Mouse (Mus musculus) gonadal fat pad, adult 2 months (tissue): ENCODE measurements around the gene Cdc20b. TPM values are rescaled to one million over a fixed set of nuclear protein-coding genes. Genes with fewer than 3 reads are reported as not detected.
"Not testable (repeated sequence)": the region's sequence is repeated elsewhere in the genome, so short reads cannot be mapped to it uniquely, and the experiment has no call there.

Experiments used
- DNase-seq: peaks from one replicate; pipeline ENCODE4 v3.0.0-alpha.2; 2012; ENCODE audit warnings: low read depth
- polyA plus RNA-seq: library from polyadenylated mRNA; depleted of rRNA; stranded (reverse); fragments of >200 nt; gene quantifications from 2 replicates; pipeline ENCODE4 v1.2.3, GENCODE M21; 2012; rRNA removed

Cdc20b gene
- 0.08 TPM in 1 of 2 replicates, not detected in the other for polyA plus RNA-seq

- no peak for DNase-seq
Observed at GRCm38 (mm10) chr13:113034950-113035421, at the start of gene Cdc20b. Cdc20b (plus strand) TSS chr13:113035111.

DNA sequence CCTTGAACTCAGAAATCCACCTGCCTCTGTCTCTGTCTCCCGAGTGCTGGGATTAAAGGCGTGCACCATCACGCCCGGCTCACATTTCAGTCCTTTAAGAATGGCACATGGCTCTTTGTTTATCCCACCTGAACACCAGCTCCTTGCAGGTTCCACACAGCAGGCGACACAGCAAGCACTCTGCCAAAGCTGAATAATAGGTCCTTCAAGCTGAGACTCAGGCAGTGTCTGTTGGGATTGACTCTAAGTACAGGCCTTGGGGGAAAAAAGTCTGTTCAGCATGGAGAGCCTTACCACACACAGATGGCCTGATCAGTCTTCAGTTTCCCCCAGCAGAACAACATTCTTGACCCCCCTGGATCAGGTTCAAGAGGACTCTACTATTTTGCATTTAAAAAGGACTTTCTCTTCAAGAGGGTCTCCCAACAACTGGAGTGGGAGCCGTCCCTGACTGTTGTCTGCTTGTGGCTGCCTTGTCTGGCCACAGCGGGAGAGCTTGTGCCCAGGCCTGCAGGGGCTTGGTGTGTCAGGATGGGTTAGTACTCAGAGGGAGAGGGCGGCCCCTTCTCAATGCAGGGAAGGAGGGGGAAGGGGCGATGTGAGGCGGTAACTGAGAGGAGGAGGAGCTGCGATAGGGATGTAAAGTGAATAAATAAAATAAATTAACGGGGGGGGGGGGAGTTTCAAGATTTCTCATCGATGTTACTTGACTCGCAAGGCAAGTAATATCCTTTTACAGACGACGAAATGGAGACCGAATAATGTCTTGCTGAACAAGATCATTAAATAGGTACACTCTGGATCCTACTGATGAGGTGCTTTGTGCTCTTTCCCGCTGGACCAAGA is 49.1 kb upstream of the Cdc20b start:
- DNase-seq = no peak

DNA sequence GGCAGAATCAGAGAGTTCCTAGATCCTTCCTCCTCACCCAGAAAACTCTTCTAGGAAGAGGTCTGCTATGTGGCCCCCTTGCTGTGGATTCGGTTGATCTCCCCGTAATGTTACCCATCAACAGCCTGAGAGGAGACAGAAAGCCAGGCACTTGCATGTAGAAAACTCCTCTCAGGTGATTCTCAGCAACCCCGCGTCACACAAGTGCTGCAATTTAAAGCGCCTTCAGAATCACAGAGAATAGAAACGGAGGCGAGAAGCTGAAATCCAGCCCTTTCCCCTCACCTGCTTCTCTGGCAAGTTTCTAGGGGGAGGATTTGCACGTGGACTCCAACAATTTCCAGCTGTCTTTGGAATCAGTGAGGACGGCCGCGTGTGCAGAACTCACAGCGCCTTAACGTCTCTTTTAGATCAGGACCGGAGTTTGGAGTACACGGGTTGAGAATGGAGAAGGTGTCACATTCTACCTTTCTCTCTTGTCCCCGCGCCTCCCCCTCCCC is 48.4 kb upstream of the Cdc20b start:
- DNase-seq = no peak

DNA sequence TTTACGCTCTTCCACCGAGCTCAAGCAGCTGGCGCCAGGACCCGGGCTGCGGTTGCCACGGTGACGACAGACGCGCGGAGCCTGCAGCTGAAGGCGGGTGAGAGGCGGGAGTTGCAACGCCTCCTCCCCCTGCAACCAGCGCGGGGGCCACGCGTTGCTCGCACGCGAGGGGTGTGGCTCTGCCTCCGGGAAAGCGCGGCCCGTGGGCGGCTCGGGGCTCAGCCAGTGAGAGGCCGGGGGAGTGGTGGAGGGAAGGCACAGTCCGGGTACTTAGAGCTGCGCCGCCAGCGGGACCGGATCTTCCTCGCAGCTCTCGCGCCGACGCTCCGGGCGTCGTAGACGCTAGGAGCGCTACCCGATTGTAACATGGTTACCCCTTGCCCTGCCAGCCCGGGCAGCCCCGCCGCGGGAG is 47.4 kb upstream of the Cdc20b start, which contains the start of gene Ccno:
Gene Ccno, plus strand, starts transcription at position 271 of the 412 bp plus-strand sequence.
- no peak for DNase-seq

DNA sequence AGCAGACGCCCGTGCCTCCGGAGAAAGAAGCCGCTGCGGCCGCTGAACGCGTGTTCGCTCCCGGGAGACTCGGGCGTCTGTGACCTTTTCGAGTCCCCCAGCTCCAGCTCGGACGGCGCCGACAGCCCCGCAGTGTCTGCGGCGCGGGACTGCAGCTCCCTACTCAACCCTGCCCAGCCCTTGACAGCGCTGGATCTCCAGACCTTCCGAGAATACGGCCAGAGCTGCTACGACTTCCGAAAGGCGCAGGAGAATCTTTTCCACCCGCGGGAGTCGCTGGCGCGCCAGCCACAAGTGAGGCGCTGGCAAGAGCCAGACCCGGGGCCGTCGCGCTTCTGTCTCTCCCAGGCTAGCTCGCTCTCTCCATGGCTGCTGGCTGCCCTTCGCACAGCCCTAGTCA is 46.9 kb upstream of the Cdc20b start:
- no peak for DNase-seq

DNA sequence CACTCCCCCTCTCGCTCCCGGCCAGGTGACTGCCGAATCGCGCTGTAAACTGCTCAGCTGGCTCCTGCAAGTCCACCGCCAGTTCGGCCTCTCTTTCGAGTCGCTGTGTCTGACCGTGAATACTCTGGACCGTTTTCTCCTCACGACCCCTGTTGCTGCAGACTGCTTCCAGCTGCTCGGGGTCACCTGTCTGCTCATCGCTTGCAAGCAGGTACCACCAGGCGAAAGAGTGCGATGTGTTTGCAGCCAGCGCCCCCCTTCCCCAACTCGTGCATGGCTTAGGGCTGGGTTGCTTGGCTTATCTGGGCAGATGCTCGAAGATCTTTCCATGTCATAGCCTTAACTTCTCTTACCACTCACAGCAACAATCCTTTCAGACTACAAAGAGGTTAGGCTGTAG is 46.0 kb upstream of the Cdc20b start:
- DNase-seq = no peak

- DNase-seq = no peak
Observed at GRCm38 (mm10) chr13:112989541-112989940, 45.4 kb upstream of the Cdc20b start.

DNA sequence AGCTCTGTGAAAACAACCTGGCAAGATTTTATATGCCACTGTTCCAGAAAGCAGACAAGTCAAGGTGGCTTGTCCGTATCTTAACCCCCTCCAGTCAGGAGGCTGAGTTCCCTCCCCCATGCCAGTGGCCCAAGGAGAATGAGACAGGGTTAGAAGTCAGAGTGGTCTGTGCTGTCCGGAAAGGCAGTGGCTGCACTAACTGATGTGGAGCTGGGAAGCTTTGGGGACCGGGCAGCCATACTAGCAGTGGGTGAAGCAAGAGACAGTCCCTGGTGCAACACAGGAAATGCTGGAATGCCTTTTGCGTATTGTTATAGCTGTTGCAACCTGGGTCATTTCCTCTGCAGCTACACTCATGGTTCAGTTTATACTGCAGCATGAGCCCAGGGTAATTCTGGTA is 44.6 kb upstream of the Cdc20b start:
- DNase-seq = no peak

GRCm38 (mm10) chr13:112993531-112994152 is 41.3 kb upstream of the Cdc20b start, which contains the start of gene Mcidas:
Mcidas (plus strand) TSS chr13:112993845.
- no peak for DNase-seq

- no peak for DNase-seq
Observed at GRCm38 (mm10) chr13:112994191-112994590, 40.7 kb upstream of the Cdc20b start.

GRCm38 (mm10) chr13:112996407-112996806 is 38.5 kb upstream of the Cdc20b start:
- DNase-seq = no peak

GRCm38 (mm10) chr13:112997369-112997768 is 37.5 kb upstream of the Cdc20b start:
- DNase-seq = no peak

- DNase-seq = no peak
Observed at GRCm38 (mm10) chr13:112998427-112999201, 36.3 kb upstream of the Cdc20b start.

- DNase-seq = no peak
Observed at GRCm38 (mm10) chr13:113000090-113000489, 34.8 kb upstream of the Cdc20b start.

DNA sequence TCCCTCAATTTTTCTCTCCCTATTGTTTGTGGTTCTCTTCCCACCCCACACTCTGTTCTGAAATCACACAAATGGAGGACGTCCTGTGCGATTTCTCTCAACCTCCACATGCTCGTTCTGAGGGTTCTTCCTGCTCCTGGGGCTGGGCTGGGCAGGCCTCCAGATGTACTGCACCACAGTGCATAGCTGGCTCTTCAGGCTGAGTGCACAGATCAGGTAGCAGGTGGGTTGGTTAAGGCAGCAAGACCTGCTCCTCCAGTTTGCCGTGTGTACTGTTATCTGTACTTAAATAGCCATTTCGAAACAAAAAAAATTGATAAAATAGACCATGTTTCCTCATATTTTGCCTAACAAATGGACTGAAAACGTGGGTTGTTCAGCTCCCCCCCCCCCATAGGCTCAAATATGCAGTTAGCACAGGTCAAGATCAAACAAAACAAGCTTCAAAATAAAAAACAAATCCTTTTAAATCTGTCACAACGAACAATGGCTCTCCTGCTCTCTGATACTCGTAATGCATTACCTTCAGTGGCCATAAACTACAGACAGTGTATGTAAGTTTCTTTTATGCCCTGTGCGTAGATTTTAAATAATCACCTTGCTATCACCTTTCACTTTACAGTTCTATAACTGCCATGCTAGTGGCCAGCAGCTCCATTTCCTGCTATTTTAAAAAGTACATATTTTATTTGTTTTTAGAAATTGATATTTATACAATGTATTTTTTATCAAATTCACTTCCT is 34.2 kb upstream of the Cdc20b start:
- no peak for DNase-seq

DNA sequence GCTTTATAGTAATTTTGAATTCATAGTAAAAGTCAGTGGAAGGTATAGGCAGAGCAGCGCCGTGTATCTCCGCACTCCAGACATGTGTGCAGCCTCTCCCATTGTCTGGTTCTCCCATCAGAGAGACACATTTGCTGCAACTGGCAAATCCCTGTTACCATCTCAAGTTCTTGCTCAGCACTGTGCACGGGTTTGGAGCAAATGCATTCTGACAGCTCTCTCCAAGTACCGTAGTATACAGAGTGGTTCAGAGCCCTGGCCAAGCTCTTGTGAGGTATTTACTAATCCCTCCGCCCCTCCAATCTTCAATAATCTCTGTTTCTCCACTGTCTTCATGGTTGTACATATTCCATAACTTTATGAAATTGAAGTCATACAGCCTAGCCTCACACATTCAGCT is 22.2 kb upstream of the Cdc20b start:
- DNase-seq = no peak

GRCm38 (mm10) chr13:113013174-113013953 is 21.5 kb upstream of the Cdc20b start:
- DNase-seq = not testable (repeated sequence)

DNA sequence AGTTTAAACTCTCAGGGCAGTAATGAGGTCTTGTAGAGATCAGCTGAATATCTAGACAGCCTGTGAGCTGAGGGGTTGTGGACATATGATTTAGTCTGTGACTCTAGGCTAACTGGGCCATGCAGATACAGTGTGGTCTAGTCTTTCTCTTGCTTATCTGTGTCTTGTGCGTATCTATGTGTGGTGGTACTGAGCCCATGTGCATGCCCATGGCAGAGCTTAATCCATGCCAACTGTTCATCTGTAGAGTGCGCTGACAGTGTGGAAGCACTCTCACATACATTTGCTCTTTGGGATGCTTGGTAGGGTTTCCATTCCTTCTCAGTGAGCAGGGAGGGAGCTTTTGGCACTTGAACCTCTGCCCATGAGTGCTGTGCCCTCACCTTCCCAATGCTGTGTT is 13.4 kb upstream of the Cdc20b start:
- no peak for DNase-seq

- no peak for DNase-seq
Observed at GRCm38 (mm10) chr13:113022467-113022866, 12.4 kb upstream of the Cdc20b start.
